Mouse (Mus musculus) forebrain, embryonic 13.5 days (tissue): ENCODE measurements around the gene Ctc1. TPM values are rescaled to one million over a fixed set of nuclear protein-coding genes. Genes with fewer than 3 reads are reported as not detected.

ENCODE experiments used
- ATAC-seq: fragments of 200-750 bp; cut with Nextera tagmentation; 2 replicates; pipeline ENCODE4 v1.8.0; 2017
- H3K27ac ChIP-seq: fragments of 300-500 bp; sonication (generic); 2 replicates; pipeline ENCODE4 v1.5.1; 2015; ENCODE audit warnings: inconsistent platforms, mild to moderate bottlenecking, moderate library complexity
- H3K27me3 ChIP-seq: fragments of 300-500 bp; sonication (generic); 2 replicates; pipeline ENCODE4 v1.6.1; 2015; ENCODE audit warnings: mild to moderate bottlenecking, inconsistent platforms
- H3K36me3 ChIP-seq: fragments of 300-500 bp; sonication (generic); 2 replicates; pipeline ENCODE4 v1.6.1; 2015; ENCODE audit warnings: mild to moderate bottlenecking, inconsistent platforms; ENCODE audit not compliant: poor library complexity, severe bottlenecking
- H3K4me1 ChIP-seq: fragments of 300-500 bp; sonication (generic); 2 replicates; pipeline ENCODE4 v1.6.1; 2015; ENCODE audit warnings: inconsistent platforms
- H3K4me2 ChIP-seq: fragments of 300-500 bp; sonication (generic); 2 replicates; pipeline ENCODE4 v1.6.1; 2015; ENCODE audit warnings: inconsistent platforms, mild to moderate bottlenecking, moderate library complexity
- H3K4me3 ChIP-seq: fragments of 300-500 bp; sonication (generic); 2 replicates; pipeline ENCODE4 v1.5.1; 2015; ENCODE audit warnings: mild to moderate bottlenecking, inconsistent platforms
- H3K9ac ChIP-seq: fragments of 300-500 bp; sonication (generic); 2 replicates; pipeline ENCODE4 v1.6.1; 2015; ENCODE audit warnings: mild to moderate bottlenecking, inconsistent platforms
- H3K9me3 ChIP-seq: fragments of 300-500 bp; sonication (generic); replicated peaks from 2 replicates; pipeline ENCODE4 v1.6.1; 2016; ENCODE audit warnings: inconsistent platforms
- WGBS: fragments of 180-500 bp; shearing (Covaris S2); methylation state at CpG from one replicate; pipeline ENCODE4 v1.1.7; 2015; 5-methylcytosine and 5-hydroxymethylcytosine counted together
- polyA plus RNA-seq: library from polyadenylated mRNA; unstranded; fragments of >200 nt; fragmentation: Nextera tagmentation; extraction: Ambion mirVana; gene quantifications from 2 replicates; pipeline ENCODE4 v1.2.1, GENCODE M21; 2015

Ctc1 gene
- polyA plus RNA-seq, 1 experiment from 2014 or later, result 55.6 TPM

GRCm38 (mm10) chr11:69037231-69038061 is 21.7 kb downstream of the Ctc1 start:
- H3K4me2 ChIP-seq, result peak overlapping the region; percentile 57
- peak overlapping the region; percentile 75 for H3K9ac ChIP-seq
- H3K9me3 ChIP-seq, result no peaks in the 10 kb centered on the region
- H3K4me1 ChIP-seq, result peaks cover 33% of the 10 kb centered on the region
- H3K4me3 ChIP-seq, result peak overlapping the region; percentile 61
- H3K36me3 ChIP-seq, result peaks cover 35% of the 10 kb centered on the region
- ATAC-seq, result no peak
- peak overlapping the region; percentile 79 for H3K27ac ChIP-seq
- H3K27me3 ChIP-seq, result no peaks in the 10 kb centered on the region
- WGBS, result under 1% methylated on average over 34 of the region's 34 CpGs

GRCm38 (mm10) chr11:69038173-69038572 is 22.5 kb downstream of the Ctc1 start:
- H3K36me3 ChIP-seq, result peaks cover 28% of the 10 kb centered on the region
- H3K4me1 ChIP-seq, result peaks cover 33% of the 10 kb centered on the region
- 81% methylated on average over 5 of the region's 5 CpGs for WGBS
- H3K9me3 ChIP-seq, result no peaks in the 10 kb centered on the region
- no peak for ATAC-seq
- no peak overlapping the region for H3K27ac ChIP-seq
- no peak overlapping the region for H3K4me3 ChIP-seq
- no peak overlapping the region for H3K9ac ChIP-seq
- no peaks in the 10 kb centered on the region for H3K27me3 ChIP-seq
- H3K4me2 ChIP-seq, result no peak overlapping the region

- Histone ChIP-seq H3K4me1 (peaks cover 42% of the 10 kb centered on the region), H3K9ac (peak within 1 kb of the TSS; percentile 80), H3K4me3 (peak within 1 kb of the TSS; percentile 77), H3K27me3 (no peaks in the 10 kb centered on the region), H3K4me2 (peak within 1 kb of the TSS; percentile 93), H3K27ac (peak within 1 kb of the TSS; percentile 85), H3K9me3 (no peaks in the 10 kb centered on the region), H3K36me3 (peaks cover 27% of the 10 kb centered on the region)
- 1% methylated on average over 54 of the region's 54 CpGs for WGBS
- ATAC-seq, result peak; percentile 77
Measured at GRCm38 (mm10) chr11:69045531-69046394, 30.1 kb downstream of the Ctc1 start, which contains the start of gene Aurkb. Aurkb (plus strand) TSS chr11:69045647.

- no peak for ATAC-seq
- Histone ChIP-seq H3K36me3 (peaks cover 32% of the 10 kb centered on the region), H3K9ac (peak overlapping the region; percentile 80), H3K27me3 (no peaks in the 10 kb centered on the region), H3K9me3 (no peaks in the 10 kb centered on the region), H3K4me2 (peak overlapping the region; percentile 93), H3K4me3 (peak overlapping the region; percentile 77), H3K27ac (peak overlapping the region; percentile 85; the same call in 1 of the 2 replicates), H3K4me1 (peaks cover 44% of the 10 kb centered on the region)
- WGBS, result 13% methylated on average over 9 of the region's 9 CpGs
Measured at GRCm38 (mm10) chr11:69046395-69046774, 30.7 kb downstream of the Ctc1 start.

- 83% methylated on average over 12 of the region's 12 CpGs for WGBS
- peaks cover 37% of the 10 kb centered on the region for H3K36me3 ChIP-seq
- H3K27ac ChIP-seq, result no peak overlapping the region
- peak overlapping the region; percentile 26 for H3K9ac ChIP-seq
- peaks cover 44% of the 10 kb centered on the region for H3K4me1 ChIP-seq
- H3K4me3 ChIP-seq, result peak overlapping the region; percentile 77
- ATAC-seq, result no peak
- no peaks in the 10 kb centered on the region for H3K27me3 ChIP-seq
- peak overlapping the region; percentile 93 for H3K4me2 ChIP-seq
- H3K9me3 ChIP-seq, result no peaks in the 10 kb centered on the region
Measured at GRCm38 (mm10) chr11:69047592-69047991, 31.9 kb downstream of the Ctc1 start.

- H3K9ac ChIP-seq, result peak overlapping the region; percentile 26; the same call in 1 of the 2 replicates
- no peaks in the 10 kb centered on the region for H3K9me3 ChIP-seq
- ATAC-seq, result no peak
- H3K36me3 ChIP-seq, result peaks cover 43% of the 10 kb centered on the region
- H3K4me3 ChIP-seq, result no peak overlapping the region
- peak overlapping the region; percentile 93 for H3K4me2 ChIP-seq
- no peak overlapping the region for H3K27ac ChIP-seq
- 94% methylated on average over 14 of the region's 14 CpGs for WGBS
- no peaks in the 10 kb centered on the region for H3K27me3 ChIP-seq
- peaks cover 44% of the 10 kb centered on the region for H3K4me1 ChIP-seq
Measured at GRCm38 (mm10) chr11:69048151-69048550, 32.4 kb downstream of the Ctc1 start.

GRCm38 (mm10) chr11:69050748-69051147 is 35.0 kb downstream of the Ctc1 start:
- Histone ChIP-seq H3K4me2 (no peak overlapping the region; the same call in 1 of the 2 replicates), H3K4me1 (peaks cover 42% of the 10 kb centered on the region), H3K27me3 (no peaks in the 10 kb centered on the region), H3K9me3 (no peaks in the 10 kb centered on the region), H3K27ac (no peak overlapping the region), H3K36me3 (peaks cover 55% of the 10 kb centered on the region), H3K9ac (no peak overlapping the region), H3K4me3 (no peak overlapping the region)
- WGBS, result 84% methylated on average over 8 of the region's 8 CpGs
- no peak for ATAC-seq

GRCm38 (mm10) chr11:69051771-69052170 is 36.1 kb downstream of the Ctc1 start:
- H3K9me3 ChIP-seq, result no peaks in the 10 kb centered on the region
- peaks cover 32% of the 10 kb centered on the region for H3K4me1 ChIP-seq
- no peak overlapping the region for H3K4me2 ChIP-seq
- no peak overlapping the region for H3K27ac ChIP-seq
- WGBS, result 53% methylated on average over 4 of the region's 4 CpGs
- no peak overlapping the region for H3K4me3 ChIP-seq
- peaks cover 55% of the 10 kb centered on the region for H3K36me3 ChIP-seq
- H3K27me3 ChIP-seq, result no peaks in the 10 kb centered on the region
- no peak overlapping the region for H3K9ac ChIP-seq
- ATAC-seq, result no peak

GRCm38 (mm10) chr11:69052824-69053421 is 37.2 kb downstream of the Ctc1 start:
- Histone ChIP-seq H3K27me3 (no peaks in the 10 kb centered on the region), H3K4me1 (peaks cover 21% of the 10 kb centered on the region), H3K27ac (no peak overlapping the region), H3K9me3 (no peaks in the 10 kb centered on the region), H3K9ac (no peak overlapping the region), H3K4me3 (no peak overlapping the region), H3K36me3 (peaks cover 52% of the 10 kb centered on the region), H3K4me2 (no peak overlapping the region)
- 94% methylated on average over 2 of the region's 2 CpGs for WGBS
- no peak for ATAC-seq

- no peak overlapping the region for H3K9ac ChIP-seq
- H3K4me3 ChIP-seq, result no peak overlapping the region
- no peak overlapping the region for H3K4me2 ChIP-seq
- H3K27me3 ChIP-seq, result no peaks in the 10 kb centered on the region
- WGBS, result 86% methylated on average over 3 of the region's 3 CpGs
- no peaks in the 10 kb centered on the region for H3K9me3 ChIP-seq
- no peak for ATAC-seq
- peaks cover 43% of the 10 kb centered on the region for H3K36me3 ChIP-seq
- no peak overlapping the region for H3K27ac ChIP-seq
- H3K4me1 ChIP-seq, result peaks cover 21% of the 10 kb centered on the region
Measured at GRCm38 (mm10) chr11:69053848-69054247, 38.1 kb downstream of the Ctc1 start.

- Histone ChIP-seq H3K9ac (peak overlapping the region; percentile 74), H3K4me1 (peaks cover 35% of the 10 kb centered on the region), H3K36me3 (peaks cover 11% of the 10 kb centered on the region), H3K27ac (peak overlapping the region; percentile 90), H3K27me3 (no peaks in the 10 kb centered on the region), H3K4me3 (peak overlapping the region; percentile 87), H3K9me3 (no peaks in the 10 kb centered on the region), H3K4me2 (peak overlapping the region; percentile 93)
- no peak for ATAC-seq
- WGBS, result 64% methylated on average over 2 of the region's 2 CpGs
Measured at GRCm38 (mm10) chr11:69058265-69058664, 42.6 kb downstream of the Ctc1 start.
